In the genomic region with DNA sequence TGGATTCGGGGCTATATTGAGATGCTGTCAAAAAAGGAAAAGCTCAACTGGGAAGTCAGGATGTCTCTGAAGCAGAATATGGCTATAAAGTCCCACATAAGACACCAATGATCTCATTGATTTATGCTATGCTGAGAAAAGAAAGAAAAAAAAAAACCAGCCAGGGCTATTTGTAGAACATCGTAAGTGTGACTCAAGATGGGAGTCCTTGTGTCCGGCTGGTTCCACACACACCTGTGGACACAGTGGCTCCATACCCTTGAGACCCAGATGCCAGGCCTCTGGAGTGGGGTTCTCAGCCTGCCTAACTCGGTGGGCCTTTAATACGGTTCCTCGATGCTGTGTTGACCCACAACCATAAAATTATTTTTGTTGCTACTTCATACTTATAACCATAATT, we compare ENCODE assay signal across 38 mouse cellular contexts. TPM values are rescaled to one million over a fixed set of nuclear protein-coding genes. Genes with fewer than 3 reads are reported as not detected.
"Had no signal": no experiment of that assay in that cellular context is flagged by ENCODE, and none has a peak within 500 bp of the region (broad histone marks: within the 10 kb centered on the region; RNA-seq: fewer than 3 reads in every experiment).

No protein-coding gene starts in this region.

- H3K9ac ChIP-seq: heart, embryonic 12.5 days; heart, embryonic 13.5 days; heart, embryonic 15.5 days; hindbrain, embryonic 12.5 days; hindbrain, embryonic 13.5 days; hindbrain, embryonic 14.5 days; hindbrain, embryonic 15.5 days; intestine, embryonic 15.5 days; kidney, embryonic 15.5 days had no signal

- H3K27ac ChIP-seq: heart, embryonic 10.5 days; heart, embryonic 13.5 days; heart, embryonic 15.5 days; hindbrain, embryonic 10.5 days; hindbrain, embryonic 12.5 days; hindbrain, embryonic 13.5 days; hindbrain, embryonic 14.5 days; hindbrain, embryonic 15.5 days; hindbrain, postnatal 0 days; intestine, embryonic 15.5 days; kidney, embryonic 15.5 days; kidney, postnatal 0 days; layer of hippocampus, adult 2 months had no signal

- H3K4me2 ChIP-seq: heart, embryonic 11.5 days; heart, embryonic 12.5 days; heart, embryonic 13.5 days; heart, embryonic 15.5 days; hindbrain, embryonic 12.5 days; hindbrain, embryonic 13.5 days; hindbrain, embryonic 14.5 days; hindbrain, embryonic 15.5 days; intestine, embryonic 15.5 days; kidney, embryonic 15.5 days had no signal

- DNase-seq: heart, postnatal 10 days; heart, postnatal 14 days; heart, postnatal 36 days; kidney, adult 11 months; kidney, adult 18-20 months; kidney, adult 2 months; kidney, adult 8-10 months; kidney, adult 9 months; kidney, postnatal 10 days; kidney, postnatal 14 days; kidney, postnatal 25 days; kidney, postnatal 36 days; kidney, postnatal 4 days; layer of hippocampus, adult 9-11 months; layer of hippocampus, postnatal 36 days had no signal

- H3K36me3 ChIP-seq: heart, embryonic 10.5 days; heart, embryonic 12.5 days; heart, embryonic 13.5 days; heart, embryonic 15.5 days; hindbrain, embryonic 10.5 days; hindbrain, embryonic 12.5 days; hindbrain, embryonic 13.5 days; hindbrain, embryonic 15.5 days; intestine, embryonic 15.5 days; kidney, embryonic 15.5 days had no signal

- H3K9me3 ChIP-seq: heart, embryonic 10.5 days; heart, embryonic 12.5 days; heart, embryonic 13.5 days; heart, embryonic 15.5 days; hindbrain, embryonic 10.5 days; hindbrain, embryonic 12.5 days; hindbrain, embryonic 13.5 days; hindbrain, embryonic 15.5 days; intestine, embryonic 15.5 days; kidney, embryonic 15.5 days had no signal

- H3K4me3 ChIP-seq: heart, embryonic 10.5 days; heart, embryonic 12.5 days; heart, embryonic 13.5 days; heart, embryonic 15.5 days; hindbrain, embryonic 10.5 days; hindbrain, embryonic 12.5 days; hindbrain, embryonic 13.5 days; hindbrain, embryonic 15.5 days; intestine, embryonic 15.5 days; kidney, embryonic 15.5 days; layer of hippocampus, adult 2 months had no signal

- H3K27me3 ChIP-seq: heart, embryonic 12.5 days; hindbrain, embryonic 12.5 days; hindbrain, embryonic 15.5 days had no signal

RNA-seq across cellular contexts. Expression of gene Gabrd, which starts 14.2 kb away (rescaled TPM):
- total RNA-seq: heart, postnatal 10 days; heart, postnatal 14 days; heart, postnatal 25 days; heart, postnatal 36 days had no signal
- polyA plus RNA-seq: heart, embryonic 10.5 days; heart, embryonic 12.5 days; heart, embryonic 13.5 days; heart, embryonic 14.5 days; heart, embryonic 15.5 days; heart, postnatal 0 days; hindbrain, embryonic 10.5 days; hindbrain, embryonic 11.5 days; hindbrain, embryonic 12.5 days; kidney, embryonic 14.5 days; kidney, embryonic 15.5 days had no signal

RNA-seq across cellular contexts. Expression of gene Prkcz, which starts 51.0 kb away (rescaled TPM):
- total RNA-seq: hematopoietic stem cell, adult 5-6 weeks had no signal

RNA-seq across cellular contexts. Expression of gene Tmem52, which starts 56.8 kb away (rescaled TPM):
- total RNA-seq: hematopoietic stem cell, adult 5-6 weeks had no signal
- polyA plus RNA-seq: heart, embryonic 10.5 days; heart, embryonic 11.5 days; heart, embryonic 12.5 days; heart, embryonic 13.5 days; heart, embryonic 14.5 days; heart, embryonic 15.5 days; heart, embryonic 16.5 days; hindbrain, embryonic 12.5 days; hindbrain, embryonic 13.5 days; inflammation-experienced regulatory T-cells, adult 6 months had no signal
